Mouse (Mus musculus) yolk sac, embryonic 10.5 days (tissue): Measurements from ENCODE around the gene Ptprg.
"Not testable (repeated sequence)": the region's sequence is repeated elsewhere in the genome, so short reads cannot be mapped to it uniquely, and the experiment has no call there.

Experiments used
- DNase-seq: peaks from one replicate; pipeline ENCODE4 v3.0.0-alpha.2; 2017; ENCODE audit warnings: low spot score

Gene Ptprg

GRCm38 (mm10) chr14:12056912-12057524, 503.7 kb downstream of the Ptprg start:
- DNase-seq, result no peak

GRCm38 (mm10) chr14:12057856-12058255, 504.5 kb downstream of the Ptprg start:
- no peak for DNase-seq

- DNase-seq, result no peak
Observed at GRCm38 (mm10) chr14:12059149-12059548, 505.8 kb downstream of the Ptprg start.

GRCm38 (mm10) chr14:12061313-12061712, 508.0 kb downstream of the Ptprg start:
- not testable (repeated sequence) for DNase-seq

- DNase-seq, result no peak
Observed at GRCm38 (mm10) chr14:12062628-12063360, 509.5 kb downstream of the Ptprg start.

- DNase-seq, result no peak
Observed at GRCm38 (mm10) chr14:12065001-12065400, 511.7 kb downstream of the Ptprg start.

- DNase-seq, result no peak
Observed at GRCm38 (mm10) chr14:12065736-12066135, 512.4 kb downstream of the Ptprg start.

GRCm38 (mm10) chr14:12069707-12070106, 516.4 kb downstream of the Ptprg start:
- no peak for DNase-seq

- DNase-seq, result no peak
Observed at GRCm38 (mm10) chr14:12070361-12070760, 517.0 kb downstream of the Ptprg start.

- no peak for DNase-seq
Observed at GRCm38 (mm10) chr14:12070856-12071465, 517.6 kb downstream of the Ptprg start.

GRCm38 (mm10) chr14:12072026-12072861, 518.9 kb downstream of the Ptprg start:
- peak; percentile 33 for DNase-seq

GRCm38 (mm10) chr14:12073408-12074107, 520.2 kb downstream of the Ptprg start:
- DNase-seq, result no peak

- DNase-seq, result no peak
Observed at GRCm38 (mm10) chr14:12077193-12077592, 523.9 kb downstream of the Ptprg start.

- DNase-seq, result no peak
Observed at GRCm38 (mm10) chr14:12079250-12079649, 525.9 kb downstream of the Ptprg start.

- DNase-seq, result no peak
Observed at GRCm38 (mm10) chr14:12079833-12080401, 526.6 kb downstream of the Ptprg start.

GRCm38 (mm10) chr14:12082131-12082921, 529.0 kb downstream of the Ptprg start:
- DNase-seq, result peak; percentile 54

- DNase-seq, result no peak
Observed at GRCm38 (mm10) chr14:12084076-12084475, 530.7 kb downstream of the Ptprg start.

- no peak for DNase-seq
Observed at GRCm38 (mm10) chr14:12085078-12085477, 531.7 kb downstream of the Ptprg start.

GRCm38 (mm10) chr14:12086167-12086566, 532.8 kb downstream of the Ptprg start:
- DNase-seq, result peak; percentile 31

- no peak for DNase-seq
Observed at GRCm38 (mm10) chr14:12089954-12090353, 536.6 kb downstream of the Ptprg start.
